Mouse (Mus musculus): Measurements from ENCODE around the gene Pcdh9.
A peak's percentile ranks its signal among the peaks of the same experiment; 100 is the strongest.
"Not testable (repeated sequence)": the region's sequence is repeated elsewhere in the genome, so short reads cannot be mapped to it uniquely, and the experiment has no call there.

The Pcdh9 gene

GRCm38 (mm10) chr14:93381163-93381562 is 509.3 kb downstream of the Pcdh9 start:
- DNase-seq (ENCODE audit: low read depth, low spot score): peak; percentile 10

GRCm38 (mm10) chr14:93380757-93381156 is 509.7 kb downstream of the Pcdh9 start:
- DNase-seq (ENCODE audit: low read depth, low spot score): no peak

GRCm38 (mm10) chr14:93376159-93376558 is 514.3 kb downstream of the Pcdh9 start:
- DNase-seq (ENCODE audit: low read depth, low spot score): no peak

- no peak for DNase-seq (ENCODE audit: low read depth, low spot score)
These were observed 516.3 kb downstream of the Pcdh9 start for GRCm38 (mm10) chr14:93374181-93374580.

DNA sequence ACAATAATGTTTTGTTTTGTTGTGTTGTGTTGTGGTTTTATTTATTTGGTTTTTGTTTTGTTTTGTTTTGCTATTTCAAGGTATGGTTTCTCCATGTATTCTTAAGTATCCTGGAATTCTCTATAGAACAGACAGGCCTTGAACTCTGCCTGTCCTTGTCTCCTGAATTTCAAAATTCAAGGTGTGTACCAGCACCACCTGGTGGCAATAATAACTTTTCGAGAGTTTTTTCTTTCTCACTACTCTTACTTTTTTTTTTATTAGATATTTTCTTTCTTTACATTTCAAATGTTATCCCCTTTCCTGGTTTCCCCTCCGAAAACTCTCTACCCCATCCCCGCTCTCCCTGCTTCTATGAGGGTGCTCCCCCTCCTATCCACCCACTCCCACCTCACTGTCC is 536.3 kb downstream of the Pcdh9 start:
- no peak for DNase-seq (ENCODE audit: low read depth, low spot score)

GRCm38 (mm10) chr14:93350906-93351305 is 539.6 kb downstream of the Pcdh9 start:
- DNase-seq (ENCODE audit: low read depth, low spot score): no peak

- no peak for DNase-seq (ENCODE audit: low read depth, low spot score)
These were observed 541.3 kb downstream of the Pcdh9 start for GRCm38 (mm10) chr14:93349166-93349565.

DNA sequence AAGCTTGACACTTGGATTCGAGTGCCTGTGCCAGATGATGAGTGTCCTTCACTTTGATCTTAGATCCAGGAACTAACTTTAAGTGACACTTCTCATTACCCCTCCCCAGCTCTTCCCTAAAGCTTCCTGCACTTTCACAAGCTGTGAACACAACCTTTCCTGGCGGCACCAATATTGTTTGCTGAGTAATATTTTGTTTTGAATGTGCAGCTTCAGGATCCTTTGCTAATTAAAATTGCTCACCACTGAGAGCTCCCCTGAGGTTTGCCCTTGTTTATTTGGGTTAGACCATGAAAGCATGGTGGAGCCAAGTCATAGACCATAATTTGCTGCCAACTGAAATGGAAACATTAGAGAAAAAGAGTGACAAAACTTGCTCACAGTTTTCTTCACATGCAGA is 543.4 kb downstream of the Pcdh9 start:
- no peak for DNase-seq (ENCODE audit: low read depth, low spot score)

- no peak for DNase-seq (ENCODE audit: low read depth, low spot score)
These were observed 547.7 kb downstream of the Pcdh9 start for GRCm38 (mm10) chr14:93342781-93343180.

DNA sequence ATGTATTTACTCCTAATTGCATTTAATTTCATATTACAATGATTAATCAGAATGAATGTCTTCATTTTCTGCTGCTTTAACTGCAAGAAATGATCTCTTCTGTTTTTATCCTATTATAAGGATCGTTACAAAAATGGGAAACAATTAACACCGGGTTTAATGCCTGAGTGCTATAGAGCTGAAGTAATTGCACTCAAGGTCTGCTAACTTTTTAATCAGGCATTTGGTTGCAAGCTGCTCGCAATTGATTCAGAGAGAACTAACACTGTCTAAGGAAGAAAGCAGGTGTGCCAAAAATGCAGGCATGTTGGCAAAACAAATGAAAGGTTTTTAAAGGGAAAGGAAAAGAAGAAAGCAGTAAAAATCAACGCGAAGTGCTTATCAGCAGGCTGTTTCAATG is 549.1 kb downstream of the Pcdh9 start:
- DNase-seq (ENCODE audit: low read depth, low spot score): no peak

DNA sequence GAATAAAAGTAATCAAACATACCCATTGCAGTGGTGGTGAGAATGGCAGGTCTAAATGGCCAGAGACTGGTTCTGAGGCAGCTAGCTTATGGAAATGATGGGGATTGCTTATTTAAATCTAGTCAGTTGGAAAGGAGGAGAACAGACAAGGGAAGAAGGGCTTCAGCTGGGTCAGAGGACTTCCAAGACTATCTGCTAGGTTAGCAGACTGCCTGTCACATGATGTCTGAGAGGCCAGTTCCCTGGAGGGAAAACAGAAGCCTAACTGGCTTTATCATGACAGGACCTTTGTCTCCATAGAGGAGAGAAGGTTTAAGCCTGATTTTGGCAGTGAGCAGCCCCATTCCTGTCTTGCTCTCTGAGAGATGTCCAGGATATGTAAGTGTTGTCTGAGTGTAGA is 561.2 kb downstream of the Pcdh9 start:
- no peak for DNase-seq (ENCODE audit: low read depth, low spot score)

- peak; percentile 7 for DNase-seq (ENCODE audit: low read depth, low spot score)
These were observed 573.1 kb downstream of the Pcdh9 start for GRCm38 (mm10) chr14:93317393-93317792.

- no peak for DNase-seq (ENCODE audit: low read depth, low spot score)
These were observed 602.1 kb downstream of the Pcdh9 start for GRCm38 (mm10) chr14:93288361-93288760.

- DNase-seq (ENCODE audit: low read depth, low spot score): peak; percentile 35
These were observed 602.8 kb downstream of the Pcdh9 start for GRCm38 (mm10) chr14:93287642-93288041.

- no peak for DNase-seq (ENCODE audit: low read depth, low spot score)
These were observed 605.3 kb downstream of the Pcdh9 start for GRCm38 (mm10) chr14:93285136-93285535.

- no peak for DNase-seq (ENCODE audit: low read depth, low spot score)
These were observed 606.5 kb downstream of the Pcdh9 start for GRCm38 (mm10) chr14:93284009-93284408.

GRCm38 (mm10) chr14:93275661-93276060 is 614.8 kb downstream of the Pcdh9 start:
- DNase-seq (ENCODE audit: low read depth, low spot score): no peak

- no peak for DNase-seq (ENCODE audit: low read depth, low spot score)
These were observed 615.7 kb downstream of the Pcdh9 start for GRCm38 (mm10) chr14:93274767-93275166.

GRCm38 (mm10) chr14:93253411-93253810 is 637.1 kb downstream of the Pcdh9 start:
- no peak for DNase-seq (ENCODE audit: low read depth, low spot score)

DNA sequence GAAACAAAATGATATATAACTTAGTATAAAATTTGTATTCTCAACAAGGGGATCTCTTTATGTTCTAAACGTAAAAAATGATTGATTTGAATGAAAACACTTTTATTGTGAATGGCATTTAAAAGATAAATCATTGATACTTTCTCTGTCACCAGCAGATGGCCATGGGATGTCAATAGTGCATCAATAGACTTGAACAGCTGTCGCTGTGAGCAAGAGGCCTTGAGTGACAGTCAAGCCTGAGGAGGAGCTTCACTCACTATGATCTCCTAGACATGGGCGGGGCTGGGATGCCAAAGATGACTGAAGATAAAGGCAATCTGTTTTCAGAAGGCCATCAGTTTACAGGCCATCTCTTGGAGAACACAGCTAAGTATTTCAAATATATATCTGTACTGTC is 650.2 kb downstream of the Pcdh9 start:
- DNase-seq (ENCODE audit: low read depth, low spot score): no peak

DNA sequence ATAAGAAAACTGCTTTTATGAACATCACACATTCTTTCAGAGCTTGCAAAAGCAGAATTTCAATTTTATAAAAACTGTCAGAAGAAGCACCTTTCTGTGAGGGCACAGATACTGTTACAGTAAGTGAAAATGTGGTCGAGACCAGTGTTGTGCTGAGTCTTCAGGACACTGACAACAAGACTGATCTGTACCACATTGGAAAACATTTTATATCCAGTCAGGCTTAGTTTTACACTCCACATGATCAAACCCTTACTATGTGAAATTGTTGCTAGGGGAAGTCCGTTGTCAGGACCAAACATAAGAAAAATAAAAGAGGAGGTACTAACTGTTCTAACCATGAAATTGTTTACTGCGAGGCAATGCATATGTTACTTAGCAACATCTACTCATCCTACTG is 656.1 kb downstream of the Pcdh9 start:
- DNase-seq (ENCODE audit: low read depth, low spot score): no peak

GRCm38 (mm10) chr14:93233599-93233998 is 656.9 kb downstream of the Pcdh9 start:
- no peak for DNase-seq (ENCODE audit: low read depth, low spot score)

- DNase-seq (ENCODE audit: low read depth, low spot score): not testable (repeated sequence)
These were observed 675.6 kb downstream of the Pcdh9 start for GRCm38 (mm10) chr14:93214846-93215245.

- DNase-seq (ENCODE audit: low read depth, low spot score): no peak
These were observed 690.7 kb downstream of the Pcdh9 start for GRCm38 (mm10) chr14:93199791-93200190.
